Mouse (Mus musculus): Measurements from ENCODE around the gene Slc29a3. TPM values are rescaled to one million over a fixed set of nuclear protein-coding genes. Genes with fewer than 3 reads are reported as not detected.

The Slc29a3 gene
- polyA plus RNA-seq, 1 experiment from 2014 or later = 11.1 TPM

DNA sequence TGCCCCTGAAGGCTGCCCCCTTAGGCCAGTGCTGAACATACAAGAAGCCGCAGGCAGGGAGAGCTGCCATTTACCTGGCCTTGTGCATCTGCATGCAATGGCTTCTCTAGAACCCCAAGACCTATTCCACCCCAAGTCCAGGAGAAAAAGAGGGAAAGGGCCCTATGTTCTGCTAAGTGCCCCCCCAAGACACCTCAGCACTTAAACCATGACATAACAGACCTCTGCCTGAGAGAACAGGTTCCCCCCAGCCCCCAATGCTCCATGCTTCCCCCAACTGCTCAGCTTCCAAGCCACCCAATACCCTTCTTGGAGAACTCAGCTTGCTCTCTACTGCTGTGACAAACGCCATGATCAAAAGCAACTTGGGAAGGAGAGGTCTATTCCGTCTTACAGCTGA, 73.7 kb downstream of the Slc29a3 start:
- no peaks in the 10 kb centered on the region for H3K4me1 ChIP-seq (ENCODE audit: control insufficient read depth, insufficient read depth, low read depth, low read length)
- 91% methylated on average over 3 of the region's 3 CpGs for WGBS
- no peak for ATAC-seq
- H3K4me3 ChIP-seq (ENCODE audit: low read length) = no peak overlapping the region
- no peaks in the 10 kb centered on the region for H3K36me3 ChIP-seq (ENCODE audit: control insufficient read depth, insufficient read depth, low read length)
- H3K4me2 ChIP-seq (ENCODE audit: low read length) = no peak overlapping the region
- no peaks in the 10 kb centered on the region for H3K9me3 ChIP-seq (ENCODE audit: control insufficient read depth, low read length)
- H3K27me3 ChIP-seq (replicated peaks; ENCODE audit: control insufficient read depth, insufficient read depth, low read length) = peaks cover 2% of the 10 kb centered on the region; the same call in 1 of the 2 replicates
- no peak overlapping the region for H3K27ac ChIP-seq (ENCODE audit: low read depth, low read length)
- H3K9ac ChIP-seq (ENCODE audit: low read depth, low read length) = no peak overlapping the region

GRCm38 (mm10) chr10:60677319-60677718, 75.3 kb downstream of the Slc29a3 start:
- H3K4me1 ChIP-seq (ENCODE audit: control insufficient read depth, insufficient read depth, low read depth, low read length) = no peaks in the 10 kb centered on the region
- ATAC-seq = no peak
- H3K27ac ChIP-seq (ENCODE audit: low read depth, low read length) = no peak overlapping the region
- no peak overlapping the region for H3K4me3 ChIP-seq (ENCODE audit: low read length)
- no peaks in the 10 kb centered on the region for H3K9me3 ChIP-seq (ENCODE audit: control insufficient read depth, low read length)
- 74% methylated on average over 4 of the region's 4 CpGs for WGBS
- no peak overlapping the region for H3K9ac ChIP-seq (ENCODE audit: low read depth, low read length)
- H3K27me3 ChIP-seq (replicated peaks; ENCODE audit: control insufficient read depth, insufficient read depth, low read length) = no peaks in the 10 kb centered on the region; the same call in 1 of the 2 replicates
- no peaks in the 10 kb centered on the region for H3K36me3 ChIP-seq (ENCODE audit: control insufficient read depth, insufficient read depth, low read length)
- no peak overlapping the region for H3K4me2 ChIP-seq (ENCODE audit: low read length)

DNA sequence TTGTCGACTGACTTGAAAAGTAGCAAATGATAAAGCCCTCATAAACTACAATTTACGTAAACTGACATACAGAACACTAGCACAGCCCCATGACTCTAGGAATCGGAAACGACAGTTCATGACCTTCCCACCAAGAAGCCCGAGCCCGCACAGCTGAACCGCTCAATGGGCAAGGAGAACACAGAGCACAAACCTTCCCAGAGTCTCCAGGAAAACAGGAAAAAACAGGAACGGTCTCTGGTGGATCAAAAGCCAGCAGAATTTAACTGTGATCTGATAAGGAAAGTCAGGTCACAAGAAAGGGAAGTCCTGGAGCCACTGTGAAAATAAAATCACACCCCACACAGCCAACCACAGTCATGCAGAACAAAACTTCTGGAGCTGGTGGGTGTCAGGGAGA, 82.4 kb downstream of the Slc29a3 start:
- WGBS = 76% methylated on average over 8 of the region's 8 CpGs
- no peak for ATAC-seq
- H3K27me3 ChIP-seq (replicated peaks; ENCODE audit: control insufficient read depth, insufficient read depth, low read length) = no peaks in the 10 kb centered on the region
- H3K36me3 ChIP-seq (ENCODE audit: control insufficient read depth, insufficient read depth, low read length) = no peaks in the 10 kb centered on the region
- H3K4me3 ChIP-seq (ENCODE audit: low read length) = no peak overlapping the region
- H3K9ac ChIP-seq (ENCODE audit: low read depth, low read length) = no peak overlapping the region
- H3K9me3 ChIP-seq (ENCODE audit: control insufficient read depth, low read length) = no peaks in the 10 kb centered on the region
- H3K4me1 ChIP-seq (ENCODE audit: control insufficient read depth, insufficient read depth, low read depth, low read length) = no peaks in the 10 kb centered on the region
- H3K27ac ChIP-seq (ENCODE audit: low read depth, low read length) = no peak overlapping the region
- H3K4me2 ChIP-seq (ENCODE audit: low read length) = no peak overlapping the region

DNA sequence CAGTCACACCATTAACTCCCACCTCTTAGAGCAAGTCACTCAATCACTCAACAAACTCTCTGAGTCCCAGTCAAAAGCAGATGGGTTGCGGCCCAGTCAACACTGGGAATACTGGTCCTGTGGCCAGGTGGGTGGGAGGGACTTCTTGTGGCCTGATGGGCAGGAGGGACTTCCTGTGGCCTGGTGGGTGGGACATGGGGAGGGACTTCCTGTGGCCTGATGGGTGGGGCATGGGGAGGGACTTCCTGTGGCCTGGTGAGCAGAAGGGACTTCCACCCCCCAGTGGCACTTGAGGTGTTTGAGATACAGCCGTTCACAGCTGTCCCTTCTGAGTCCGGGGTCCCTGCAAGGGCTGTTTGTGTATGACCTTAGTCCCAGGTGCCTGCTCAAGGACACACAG, 84.0 kb downstream of the Slc29a3 start:
- Histone ChIP-seq H3K4me2 (ENCODE audit: low read length) (no peak overlapping the region), H3K9me3 (ENCODE audit: control insufficient read depth, low read length) (no peaks in the 10 kb centered on the region), H3K27me3 (replicated peaks; ENCODE audit: control insufficient read depth, insufficient read depth, low read length) (no peaks in the 10 kb centered on the region), H3K4me3 (ENCODE audit: low read length) (no peak overlapping the region), H3K9ac (ENCODE audit: low read depth, low read length) (no peak overlapping the region), H3K4me1 (ENCODE audit: control insufficient read depth, insufficient read depth, low read depth, low read length) (no peaks in the 10 kb centered on the region), H3K36me3 (ENCODE audit: control insufficient read depth, insufficient read depth, low read length) (no peaks in the 10 kb centered on the region), H3K27ac (ENCODE audit: low read depth, low read length) (no peak overlapping the region)
- WGBS = 96% methylated on average over 3 of the region's 3 CpGs
- ATAC-seq = no peak

Other genes starting within 250 kb of the Slc29a3 start
- gene Cdh23, start 56.3 kb downstream of the Slc29a3 start, polyA plus RNA-seq (2015; fragmentation: Nextera tagmentation; extraction: Ambion mirVana) = 6.1 and 6.2 TPM in 2 replicates
- 2.6 and 3.1 TPM in 2 replicates for gene Unc5b, start 78.8 kb upstream of the Slc29a3 start, polyA plus RNA-seq (2015; fragmentation: Nextera tagmentation; extraction: Ambion mirVana)

All from hindbrain, embryonic 16.5 days (tissue).